8 mouse cellular contexts compared by ENCODE assay signal in genomic region chr5:63969476-63970112, GRCm38 (mm10). TPM values are rescaled to one million over a fixed set of nuclear protein-coding genes. Genes with fewer than 3 reads are reported as not detected.
DNase-seq lines count a peak whose midpoint lies in the region; ATAC-seq and TF ChIP-seq lines count a peak whose summit lies in the region.

No protein-coding gene starts in this region.

- no peak for TF ChIP-seq EP300 in heart, adult 2 months (IDR thresholded peaks at IDR 0.05; ENCODE audit: insufficient read depth, low read depth, low read length)

- in situ Hi-C loops in ES-E14 (cut with MboI; ENCODE audit: low sequenced_read_pairs in 2 of 2, unreplicated experiment in 2 of 2), result no loop called here

- TF ChIP-seq CTCF in heart, adult 2 months (IDR thresholded peaks at IDR 0.05), result no peak

- peak overlapping the region; percentile 92 for H3K4me3 ChIP-seq in heart, adult 2 months
- H3K4me3 ChIP-seq in ES-E14 (ENCODE audit: insufficient read depth in 1 of 2, low read depth in 1 of 2, low read length in 2 of 2, poor library complexity in 1 of 2, severe bottlenecking in 1 of 2), result peak overlapping the region in 1 of 2 experiments; percentile 43; a peak in 2 of 4 replicates
- no peak overlapping the region; the same call in 1 of the 2 replicates for H3K4me3 ChIP-seq in forebrain, embryonic 14.5 days (ENCODE audit: low read depth, low read length)
- peak overlapping the region; percentile 73 for H3K4me3 ChIP-seq in liver, embryonic 11.5 days (ENCODE audit: low read depth, low read length)

- DNase-seq in heart, adult 2 months, result no peak
- DNase-seq in heart, postnatal 14 days, result no peak
- no peak for DNase-seq in ES-E14 (ENCODE audit: low read depth, low spot score)
- peak; percentile 17 for DNase-seq in forebrain, embryonic 14.5 days (ENCODE audit: low spot score)
- DNase-seq in liver, embryonic 11.5 days (ENCODE audit: low spot score), result no peak
- DNase-seq in yolk sac, embryonic 10.5 days (ENCODE audit: low spot score), result peak; percentile 31
- DNase-seq in gastrocnemius, postnatal 14 days, result no peak
- DNase-seq in ovary, postnatal 10 days (ENCODE audit: low spot score), result no peak

- no peak for TF ChIP-seq POLR2A in heart, adult 2 months (IDR thresholded peaks at IDR 0.05; ENCODE audit: insufficient read depth, low read depth, low read length)

- H3K36me3 ChIP-seq in heart, adult 2 months (ENCODE audit: control insufficient read depth, insufficient read depth, low read length), result no peaks in the 10 kb centered on the region
- H3K36me3 ChIP-seq in ES-E14 (ENCODE audit: control insufficient read depth, insufficient read depth, low read length, poor library complexity, severe bottlenecking), result peaks cover 2% of the 10 kb centered on the region; the same call in 1 of the 2 replicates
- H3K36me3 ChIP-seq in forebrain, embryonic 14.5 days (ENCODE audit: control insufficient read depth, insufficient read depth, low read length), result no peaks in the 10 kb centered on the region
- H3K36me3 ChIP-seq in liver, embryonic 11.5 days (ENCODE audit: control insufficient read depth, insufficient read depth, low read length), result no peaks in the 10 kb centered on the region

- H3K4me1 ChIP-seq in heart, adult 2 months (ENCODE audit: control insufficient read depth, insufficient read depth, low read length), result peaks cover 5% of the 10 kb centered on the region
- peaks cover 6 to 15% of the 10 kb centered on the region in 2 experiments for H3K4me1 ChIP-seq in ES-E14 (ENCODE audit: control insufficient read depth in 2 of 2, insufficient read depth in 2 of 2, low read length in 2 of 2, poor library complexity in 1 of 2)
- H3K4me1 ChIP-seq in forebrain, embryonic 14.5 days (ENCODE audit: control insufficient read depth, insufficient read depth, low read length), result peaks cover 10% of the 10 kb centered on the region; the same call in 1 of the 2 replicates
- peaks cover 6% of the 10 kb centered on the region; the same call in 1 of the 2 replicates for H3K4me1 ChIP-seq in liver, embryonic 11.5 days (replicated peaks; ENCODE audit: control insufficient read depth, insufficient read depth, low read length)

- intact Hi-C loops in heart, adult 2 months (cut with DNase I), result loop anchor here (2.0 to 5.0 kb wide), 3 partner anchors 19 to 123 kb away; partner anchors contain the start of gene Pgm2
- intact Hi-C loops in heart, postnatal 14 days (cut with DNase I), result loop anchor here (5.0 to 10.0 kb wide), 2 partner anchors 62 to 155 kb away; partner anchors contain the start of gene 0610040J01Rik
- intact Hi-C loops in gastrocnemius, postnatal 14 days (cut with DNase I; ENCODE audit: low total_unique reads), result loop anchor here (10.0 kb wide), 1 partner anchor 95 kb away; no protein-coding TSS in a partner anchor

- peak overlapping the region; percentile 66 for H3K4me2 ChIP-seq in forebrain, embryonic 14.5 days (ENCODE audit: low read length)
- peak overlapping the region; percentile 75 for H3K4me2 ChIP-seq in liver, embryonic 11.5 days

- peak overlapping the region; percentile 77 for H3K27ac ChIP-seq in heart, adult 2 months
- H3K27ac ChIP-seq in ES-E14 (ENCODE audit: insufficient read depth, low read depth, low read length, poor library complexity, severe bottlenecking), result peak overlapping the region; percentile 11; the same call in 1 of the 2 replicates
- H3K27ac ChIP-seq in forebrain, embryonic 14.5 days (ENCODE audit: low read depth, low read length), result peak overlapping the region; percentile 27; the same call in 1 of the 2 replicates
- peak overlapping the region; percentile 9; the same call in 1 of the 2 replicates for H3K27ac ChIP-seq in liver, embryonic 11.5 days (ENCODE audit: low read depth, low read length)

- no peak for ATAC-seq in forebrain, embryonic 14.5 days
- no peak for ATAC-seq in liver, embryonic 11.5 days (replicated peaks; ENCODE audit: low FRiP score)

- H3K9me3 ChIP-seq in ES-E14 (ENCODE audit: control insufficient read depth, insufficient read depth, low read depth, low read length), result no peaks in the 10 kb centered on the region
- no peaks in the 10 kb centered on the region for H3K9me3 ChIP-seq in forebrain, embryonic 14.5 days (replicated peaks; ENCODE audit: control insufficient read depth, low read length)
- no peaks in the 10 kb centered on the region for H3K9me3 ChIP-seq in liver, embryonic 11.5 days (ENCODE audit: control insufficient read depth, low read length)

- no peak overlapping the region for H3K9ac ChIP-seq in heart, adult 2 months (ENCODE audit: low read depth, low read length)
- H3K9ac ChIP-seq in ES-E14 (ENCODE audit: insufficient read depth, low read depth, low read length, poor library complexity, severe bottlenecking), result no peak overlapping the region
- no peak overlapping the region; the same call in 1 of the 2 replicates for H3K9ac ChIP-seq in forebrain, embryonic 14.5 days (ENCODE audit: low read length)
- H3K9ac ChIP-seq in liver, embryonic 11.5 days (ENCODE audit: low read depth, low read length), result no peak overlapping the region

- no peaks in the 10 kb centered on the region for H3K27me3 ChIP-seq in heart, adult 2 months (ENCODE audit: control insufficient read depth, insufficient read depth, low read length)
- no peaks in the 10 kb centered on the region for H3K27me3 ChIP-seq in forebrain, embryonic 14.5 days (replicated peaks; ENCODE audit: control insufficient read depth, insufficient read depth, low read length)
- H3K27me3 ChIP-seq in liver, embryonic 11.5 days (replicated peaks; ENCODE audit: control insufficient read depth, insufficient read depth, low read length), result no peaks in the 10 kb centered on the region

- H3K79me2 ChIP-seq in heart, adult 2 months (replicated peaks; ENCODE audit: control insufficient read depth, insufficient read depth, low read length), result no peaks in the 10 kb centered on the region

- 26% methylated on average over 5 of the region's 5 CpGs for WGBS in heart, adult 2 months
- WGBS in forebrain, embryonic 14.5 days, result 21% methylated on average over 5 of the region's 5 CpGs
- WGBS in liver, embryonic 11.5 days, result 24% methylated on average over 5 of the region's 5 CpGs

TF ChIP-seq in ES-E14, 5 proteins besides CTCF, POLR2A, EP300 and RAD21:
- TF ChIP-seq HCFC1 (IDR thresholded peaks at IDR 0.05; ENCODE audit: borderline replicate concordance, insufficient read depth, low read length) (no peak), CHD2 (IDR thresholded peaks at IDR 0.05; ENCODE audit: low read depth, low read length) (no peak), ZNF384 (IDR thresholded peaks at IDR 0.05; ENCODE audit: low read depth, low read length) (no peak), ZC3H11A (IDR thresholded peaks at IDR 0.05; ENCODE audit: borderline replicate concordance, low read depth, low read length) (no peak), MAFK (IDR thresholded peaks at IDR 0.05; ENCODE audit: insufficient read depth, low read depth, low read length) (no peak)

RNA-seq across cellular contexts. Expression of gene Rell1, which starts 0.9 kb away (rescaled TPM):
- total RNA-seq in heart, adult 2 months (2021), result 10 to 100 TPM in 1 of 2 experiments, 1 to 10 TPM in 1; 9.3 to 10.4 TPM
- 3.4 and 4.6 TPM in 2 replicates for polyA plus RNA-seq in heart, adult 2 months (2012; rRNA removed)
- total RNA-seq in heart, postnatal 14 days (2021), result 10 to 100 TPM; 14.0 to 15.1 TPM
- total RNA-seq in ES-E14 (2012; rRNA removed), result 18.5 and 21.0 TPM in 2 replicates
- polyA plus RNA-seq in forebrain, embryonic 14.5 days (2014; fragmentation: Nextera tagmentation; extraction: Ambion mirVana), result 9.3 and 10.2 TPM in 2 replicates
- 9.0 and 11.0 TPM in 2 replicates for polyA plus RNA-seq in liver, embryonic 11.5 days (2014; fragmentation: Nextera tagmentation; extraction: Ambion mirVana)
- 10 to 100 TPM; 12.4 to 13.0 TPM for total RNA-seq in gastrocnemius, postnatal 14 days (2021)

Comparison
In these comparisons a context has a peak if more than half of its experiments do, and no peak if none do; other contexts are left out.
1. DNase-seq: peak in forebrain, embryonic 14.5 days (single experiment) and yolk sac, embryonic 10.5 days (single experiment); none in heart, adult 2 months (0 of 2), heart, postnatal 14 days (0 of 2), ES-E14 (single experiment), liver, embryonic 11.5 days (single experiment), gastrocnemius, postnatal 14 days (single experiment) and ovary, postnatal 10 days (single experiment).
2. H3K27ac ChIP-seq: peak in every context shown above with its lines; median percentile 77 in heart, adult 2 months; 27 in forebrain, embryonic 14.5 days; 11 in ES-E14; 9 in liver, embryonic 11.5 days.